Mouse (Mus musculus) cerebellum, adult 2 months (tissue): ENCODE data around the gene Zfp558. TPM values are rescaled to one million over a fixed set of nuclear protein-coding genes. Genes with fewer than 3 reads are reported as not detected.

Experiments used
- polyA plus RNA-seq: library from polyadenylated mRNA; depleted of rRNA; stranded (reverse); fragments of >200 nt; gene quantifications from 2 replicates; pipeline ENCODE4 v1.2.3, GENCODE M21; 2012; rRNA removed

The Zfp558 gene
- polyA plus RNA-seq, 1 experiment = 1.0 TPM

Other genes starting within 250 kb of the Zfp558 start
- 43.0 and 52.3 TPM in 2 replicates for gene Chordc1, start 186.1 kb downstream of the Zfp558 start, polyA plus RNA-seq
- 0.78 and 0.98 TPM in 2 replicates for gene Naalad2, start 75.3 kb downstream of the Zfp558 start, polyA plus RNA-seq
- not detected in 2 replicates for gene Ubtfl1, start 73.8 kb downstream of the Zfp558 start, polyA plus RNA-seq
- not detected in 2 replicates for gene Mbd3l2, start 47.6 kb downstream of the Zfp558 start, polyA plus RNA-seq
- not detected in 2 replicates for gene Mbd3l1, start 91 bp upstream of the Zfp558 start, polyA plus RNA-seq
- not detected in 2 replicates for gene Muc16, start 196.3 kb upstream of the Zfp558 start, polyA plus RNA-seq